Mouse (Mus musculus) kidney, adult 2 months (tissue): ENCODE data around the gene Trdn.

Experiments
- CTCF ChIP-seq: fragments of 200-500 bp; conservative IDR thresholded peaks from 2 replicates; pipeline ENCODE4 v1.5.1; 2011; ENCODE audit warnings: low read depth, mild to moderate bottlenecking, control low read depth, low read length, moderate library complexity, mixed read lengths; ENCODE audit not compliant: insufficient read depth, insufficient read length
- POLR2A ChIP-seq: fragments of 200-500 bp; IDR thresholded peaks from one replicate; pipeline ENCODE4 v1.6.1; 2011; ENCODE audit warnings: low read depth, low read length, control low read depth

DNA sequence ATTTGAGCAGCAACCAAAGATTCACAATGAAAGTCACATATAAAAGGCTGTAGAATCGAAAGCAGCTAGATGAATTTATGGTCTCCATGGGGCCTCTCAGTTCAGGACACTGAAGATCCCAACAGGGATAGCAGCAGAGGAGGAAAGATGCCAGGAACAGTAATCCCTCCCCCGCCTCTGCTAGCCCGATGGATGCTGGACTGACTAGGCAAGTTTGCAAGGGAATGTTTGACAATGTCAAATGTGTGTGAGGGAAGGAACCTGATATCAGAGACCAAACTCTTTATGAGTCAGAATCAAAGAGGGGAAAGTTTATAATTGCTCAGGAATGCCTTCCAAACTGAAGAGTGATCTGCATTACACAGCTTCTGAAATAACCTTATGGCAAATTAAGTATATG is 7.2 kb upstream of the Trdn start:
- TF ChIP-seq CTCF (no peak), POLR2A (no peak)
